Mouse (Mus musculus) kidney, adult 2 months (tissue): Measurements from ENCODE around the gene Dlg2.

ENCODE experiments used
- CTCF ChIP-seq: fragments of 200-500 bp; conservative IDR thresholded peaks from 2 replicates; pipeline ENCODE4 v1.5.1; 2011; ENCODE audit warnings: low read depth, mild to moderate bottlenecking, control low read depth, low read length, moderate library complexity, mixed read lengths; ENCODE audit not compliant: insufficient read depth, insufficient read length
- POLR2A ChIP-seq: fragments of 200-500 bp; IDR thresholded peaks from one replicate; pipeline ENCODE4 v1.6.1; 2011; ENCODE audit warnings: low read depth, low read length, control low read depth

DNA sequence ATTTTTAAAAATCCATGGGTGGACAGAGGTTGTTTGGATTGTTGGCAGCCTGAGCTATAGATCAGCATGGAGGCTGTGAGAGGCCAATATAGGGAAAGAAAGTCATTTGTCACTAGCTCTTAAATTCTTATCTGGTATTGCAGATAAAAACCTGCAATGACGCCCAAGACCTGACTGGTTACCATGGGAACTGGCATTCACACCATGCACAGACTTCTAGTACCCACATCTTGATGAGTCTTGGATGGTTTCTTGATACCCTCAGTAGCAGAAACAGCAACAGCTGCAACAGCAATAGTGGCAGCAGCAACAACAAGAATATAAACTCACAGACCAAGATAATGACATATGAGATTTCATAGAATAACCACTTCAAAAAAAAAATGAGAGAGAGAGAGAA lies 315.1 kb downstream of the Dlg2 start:
- no peak for TF ChIP-seq POLR2A
- TF ChIP-seq CTCF: no peak
